Mouse (Mus musculus) liver, embryonic 12.5 days (tissue): ENCODE measurements around the gene Notch2. TPM values are rescaled to one million over a fixed set of nuclear protein-coding genes. Genes with fewer than 3 reads are reported as not detected.

Experiments used
- ATAC-seq: fragments of 200-750 bp; cut with Nextera tagmentation; 2 replicates; pipeline ENCODE4 v1.8.0; 2017; ENCODE audit warnings: moderate number of reproducible peaks, mild to moderate bottlenecking, moderate library complexity
- H3K27ac ChIP-seq: fragments of 300-500 bp; sonication (generic); 2 replicates; pipeline ENCODE4 v1.5.1; 2016; ENCODE audit warnings: mild to moderate bottlenecking
- H3K27me3 ChIP-seq: fragments of 300-500 bp; sonication (generic); replicated peaks from 2 replicates; pipeline ENCODE4 v1.6.1; 2016; ENCODE audit warnings: mild to moderate bottlenecking, moderate library complexity
- H3K36me3 ChIP-seq: fragments of 300-500 bp; sonication (generic); 2 replicates; pipeline ENCODE4 v1.6.1; 2016; ENCODE audit warnings: mild to moderate bottlenecking, moderate library complexity
- H3K4me1 ChIP-seq: fragments of 300-500 bp; sonication (generic); 2 replicates; pipeline ENCODE4 v1.6.1; 2016
- H3K4me2 ChIP-seq: fragments of 300-500 bp; sonication (generic); 2 replicates; pipeline ENCODE4 v1.6.1; 2016; ENCODE audit warnings: mild to moderate bottlenecking, moderate library complexity
- H3K4me3 ChIP-seq: fragments of 300-500 bp; sonication (generic); 2 replicates; pipeline ENCODE4 v1.5.1; 2016; ENCODE audit warnings: mild to moderate bottlenecking, moderate library complexity
- H3K9ac ChIP-seq: fragments of 300-500 bp; sonication (generic); 2 replicates; pipeline ENCODE4 v1.6.1; 2016; ENCODE audit warnings: mild to moderate bottlenecking, moderate library complexity
- H3K9me3 ChIP-seq: fragments of 300-500 bp; sonication (generic); replicated peaks from 2 replicates; pipeline ENCODE4 v1.6.1; 2016; ENCODE audit warnings: mild to moderate bottlenecking, moderate library complexity
- WGBS: fragments of 180-500 bp; shearing (Covaris S2); methylation state at CpG from one replicate; pipeline ENCODE4 v1.1.7; 2016; ENCODE audit not compliant: insufficient replicate concordance; 5-methylcytosine and 5-hydroxymethylcytosine counted together
- polyA plus RNA-seq: library from polyadenylated mRNA; unstranded; fragments of >200 nt; fragmentation: Nextera tagmentation; extraction: Ambion mirVana; gene quantifications from 2 replicates; pipeline ENCODE4 v1.2.1, GENCODE M21; 2016

The Notch2 gene
- 8.7 and 10.1 TPM in 2 replicates for polyA plus RNA-seq

DNA sequence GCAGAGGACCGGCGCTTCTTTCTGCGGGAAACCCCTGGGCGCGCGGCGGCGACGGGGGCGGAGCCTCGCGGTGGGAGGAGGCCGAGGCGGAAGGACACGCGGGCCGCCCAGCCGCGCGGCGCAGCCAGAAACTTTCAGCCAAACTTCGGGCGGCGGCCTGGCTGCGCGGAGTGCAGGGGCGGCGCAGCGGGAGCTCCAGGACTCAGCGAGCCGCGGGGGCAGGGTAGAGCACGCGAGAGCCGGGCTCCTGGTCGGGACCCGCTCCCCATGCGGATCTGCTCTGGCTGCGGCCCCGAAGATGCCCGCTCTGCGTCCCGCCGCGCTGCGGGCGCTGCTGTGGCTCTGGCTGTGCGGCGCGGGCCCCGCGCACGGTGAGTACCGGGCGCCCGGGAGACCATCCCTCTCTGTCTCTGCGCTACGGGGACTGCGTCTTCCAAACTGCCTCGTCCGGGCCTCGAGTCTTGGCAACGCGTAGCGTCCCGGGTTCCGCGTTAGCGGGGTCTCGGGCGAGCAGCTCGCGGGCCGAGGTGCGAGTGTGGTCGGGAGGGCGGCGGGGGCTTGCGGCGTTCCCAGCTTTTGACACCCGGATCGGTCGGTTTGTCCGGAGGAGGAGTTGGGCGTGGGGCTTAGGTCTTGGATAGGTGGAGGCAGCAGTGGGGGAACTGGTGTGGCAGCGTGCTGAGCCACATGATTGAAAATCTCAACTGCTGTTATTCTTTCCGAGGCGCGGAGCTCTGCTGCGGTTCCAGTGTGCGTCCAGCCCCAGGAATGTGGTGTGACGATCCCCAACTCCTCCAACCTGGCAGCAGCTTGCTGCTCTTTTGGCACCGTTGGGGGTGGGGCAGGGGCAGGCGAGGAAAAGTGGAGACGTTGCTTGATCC lies at the start of gene Notch2:
TSS of gene Notch2 (plus strand) at position 127 of the 881 bp plus-strand sequence.
- Histone ChIP-seq H3K4me3 (peak within 1 kb of the TSS; percentile 77), H3K4me2 (peak within 1 kb of the TSS; percentile 98), H3K9ac (peak within 1 kb of the TSS; percentile 93), H3K36me3 (no peaks in the 10 kb centered on the region), H3K4me1 (peaks cover 71% of the 10 kb centered on the region), H3K27me3 (no peaks in the 10 kb centered on the region), H3K9me3 (no peaks in the 10 kb centered on the region), H3K27ac (peak within 1 kb of the TSS; percentile 72)
- WGBS = under 1% methylated on average over 94 of the region's 95 CpGs
- peak; percentile 89 for ATAC-seq

DNA sequence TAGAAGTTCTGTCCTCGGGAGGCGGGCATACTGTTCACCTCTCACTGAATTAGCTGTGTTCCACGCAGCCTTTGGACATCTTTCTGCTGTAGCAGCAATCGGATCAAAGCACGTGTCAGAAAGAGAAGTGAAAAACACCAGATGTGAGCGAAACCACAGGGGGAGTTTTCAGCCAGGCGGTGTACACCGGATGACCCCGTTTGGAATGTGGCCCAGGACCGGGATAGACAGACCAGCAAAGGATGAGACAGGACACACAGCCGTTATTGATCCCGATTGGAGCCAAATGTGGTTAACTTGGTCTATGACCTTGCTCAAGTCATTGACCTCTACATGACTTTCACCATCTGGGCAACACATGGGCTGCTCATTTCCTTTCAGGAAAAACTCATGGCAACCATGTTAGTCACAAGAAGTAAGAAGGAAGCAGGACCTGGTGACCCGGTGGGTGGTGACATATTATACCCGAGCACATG lies 48.4 kb upstream of the Notch2 start:
- Histone ChIP-seq H3K36me3 (no peaks in the 10 kb centered on the region), H3K4me1 (peaks cover 33% of the 10 kb centered on the region), H3K4me2 (no peak overlapping the region), H3K4me3 (no peak overlapping the region), H3K27me3 (0 out of 2 replicates have a peak, but pooled peaks cover 4% of the 10 kb centered on the region), H3K27ac (no peak overlapping the region), H3K9me3 (no peaks in the 10 kb centered on the region), H3K9ac (no peak overlapping the region)
- ATAC-seq = no peak
- 63% methylated on average over 14 of the region's 14 CpGs for WGBS

- H3K4me2 ChIP-seq = no peak overlapping the region
- H3K9ac ChIP-seq = no peak overlapping the region
- H3K4me1 ChIP-seq = peaks cover 44% of the 10 kb centered on the region
- no peak overlapping the region for H3K27ac ChIP-seq
- no peaks in the 10 kb centered on the region for H3K36me3 ChIP-seq
- 30% methylated on average over 2 of the region's 2 CpGs for WGBS
- H3K9me3 ChIP-seq = no peaks in the 10 kb centered on the region
- peaks cover 22% of the 10 kb centered on the region; the same call in 1 of the 2 replicates for H3K27me3 ChIP-seq
- 0 out of 2 replicates have a peak, but pooled peaks have one; percentile 41 for ATAC-seq
- H3K4me3 ChIP-seq = no peak overlapping the region
Observed at GRCm38 (mm10) chr3:97967627-97968026, 45.7 kb upstream of the Notch2 start.

DNA sequence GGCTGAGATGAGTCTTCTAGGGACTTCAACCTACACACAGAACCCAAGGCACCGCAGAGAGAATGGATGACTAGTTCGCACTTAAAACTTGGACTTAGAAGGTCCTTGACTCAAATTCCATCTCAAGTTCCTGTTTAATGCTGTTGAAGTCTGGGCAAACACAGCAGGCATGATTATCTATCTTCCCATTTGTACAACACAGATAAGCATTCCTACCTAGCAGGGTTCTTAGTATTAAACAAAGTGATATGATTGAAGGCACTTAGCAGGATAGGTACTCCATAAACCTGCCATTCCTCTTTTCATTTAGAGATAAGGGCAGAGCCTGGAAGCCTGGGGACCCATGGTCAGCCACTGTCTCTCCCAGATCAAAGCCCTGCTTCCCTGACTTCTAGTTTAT lies 45.1 kb upstream of the Notch2 start:
- H3K4me2 ChIP-seq = no peak overlapping the region
- peaks cover 46% of the 10 kb centered on the region for H3K4me1 ChIP-seq
- WGBS = 67% methylated on average over 2 of the region's 2 CpGs
- H3K9me3 ChIP-seq = no peaks in the 10 kb centered on the region
- peaks cover 22% of the 10 kb centered on the region; the same call in 1 of the 2 replicates for H3K27me3 ChIP-seq
- no peak overlapping the region for H3K27ac ChIP-seq
- ATAC-seq = no peak
- H3K4me3 ChIP-seq = no peak overlapping the region
- H3K36me3 ChIP-seq = no peaks in the 10 kb centered on the region
- H3K9ac ChIP-seq = no peak overlapping the region

GRCm38 (mm10) chr3:97969019-97969418 lies 44.3 kb upstream of the Notch2 start:
- H3K9me3 ChIP-seq = no peaks in the 10 kb centered on the region
- H3K4me3 ChIP-seq = no peak overlapping the region
- H3K4me1 ChIP-seq = peaks cover 46% of the 10 kb centered on the region
- peak; percentile 56 for ATAC-seq
- 6% methylated on average over 1 of the region's 1 CpGs for WGBS
- H3K27ac ChIP-seq = no peak overlapping the region
- H3K9ac ChIP-seq = no peak overlapping the region
- H3K27me3 ChIP-seq = peaks cover 22% of the 10 kb centered on the region; the same call in 1 of the 2 replicates
- no peaks in the 10 kb centered on the region for H3K36me3 ChIP-seq
- H3K4me2 ChIP-seq = no peak overlapping the region

GRCm38 (mm10) chr3:97971117-97971516 lies 42.2 kb upstream of the Notch2 start:
- Histone ChIP-seq H3K27ac (no peak overlapping the region), H3K4me1 (peaks cover 40% of the 10 kb centered on the region), H3K36me3 (no peaks in the 10 kb centered on the region), H3K4me3 (no peak overlapping the region), H3K4me2 (peak overlapping the region; percentile 26; the same call in 1 of the 2 replicates), H3K9ac (no peak overlapping the region), H3K27me3 (peaks cover 19% of the 10 kb centered on the region; the same call in 1 of the 2 replicates), H3K9me3 (no peaks in the 10 kb centered on the region)
- WGBS = 10% methylated on average over 7 of the region's 7 CpGs
- no peak for ATAC-seq

DNA sequence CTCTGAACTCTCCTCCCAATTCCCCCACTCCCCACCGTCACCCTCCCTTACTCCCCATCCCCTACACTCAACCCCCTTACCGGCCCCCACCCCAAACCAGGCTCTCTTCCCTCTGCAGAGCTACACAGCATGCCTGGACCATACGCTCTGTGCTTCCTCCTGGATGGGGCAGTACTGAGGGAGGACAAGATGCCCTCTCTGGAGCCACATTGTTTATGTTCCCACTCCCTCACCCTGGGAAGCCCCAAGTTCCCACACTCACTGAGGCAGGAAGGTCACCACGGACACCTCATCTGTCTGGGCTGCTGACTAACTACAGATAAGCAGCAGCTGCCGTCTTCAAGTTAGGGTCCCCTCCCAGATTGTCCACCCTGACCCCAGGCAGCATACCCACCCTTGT lies 41.1 kb upstream of the Notch2 start:
- H3K27ac ChIP-seq = no peak overlapping the region
- ATAC-seq = no peak

GRCm38 (mm10) chr3:97972707-97973106 lies 40.6 kb upstream of the Notch2 start:
- H3K4me1 ChIP-seq = peaks cover 39% of the 10 kb centered on the region
- no peak for ATAC-seq
- H3K9me3 ChIP-seq = no peaks in the 10 kb centered on the region
- H3K4me3 ChIP-seq = no peak overlapping the region
- no peaks in the 10 kb centered on the region for H3K36me3 ChIP-seq
- H3K27ac ChIP-seq = no peak overlapping the region
- no peak overlapping the region for H3K9ac ChIP-seq
- WGBS = 54% methylated on average over 4 of the region's 4 CpGs
- H3K4me2 ChIP-seq = no peak overlapping the region
- peaks cover 17% of the 10 kb centered on the region; the same call in 1 of the 2 replicates for H3K27me3 ChIP-seq

More for the DNA sequence above, 41.1 kb upstream of the Notch2 start:
- Histone ChIP-seq H3K27me3 (peaks cover 17% of the 10 kb centered on the region; the same call in 1 of the 2 replicates), H3K9ac (no peak overlapping the region), H3K36me3 (no peaks in the 10 kb centered on the region), H3K4me1 (peaks cover 40% of the 10 kb centered on the region), H3K4me3 (no peak overlapping the region), H3K4me2 (no peak overlapping the region), H3K9me3 (no peaks in the 10 kb centered on the region)
- WGBS = 30% methylated on average over 5 of the region's 5 CpGs

- no peak overlapping the region for H3K4me2 ChIP-seq
- peaks cover 17% of the 10 kb centered on the region; the same call in 1 of the 2 replicates for H3K27me3 ChIP-seq
- H3K4me3 ChIP-seq = no peak overlapping the region
- no peaks in the 10 kb centered on the region for H3K36me3 ChIP-seq
- H3K4me1 ChIP-seq = peaks cover 33% of the 10 kb centered on the region
- no peak overlapping the region for H3K9ac ChIP-seq
- ATAC-seq = no peak
- 32% methylated on average over 2 of the region's 2 CpGs for WGBS
- no peaks in the 10 kb centered on the region for H3K9me3 ChIP-seq
- H3K27ac ChIP-seq = no peak overlapping the region
Observed at GRCm38 (mm10) chr3:97973306-97973705, 40.0 kb upstream of the Notch2 start.

GRCm38 (mm10) chr3:97974197-97974770 lies 39.0 kb upstream of the Notch2 start:
- ATAC-seq = no peak
- Histone ChIP-seq H3K4me1 (peaks cover 24% of the 10 kb centered on the region), H3K9me3 (no peaks in the 10 kb centered on the region), H3K4me2 (no peak overlapping the region), H3K9ac (no peak overlapping the region), H3K27me3 (peaks cover 17% of the 10 kb centered on the region; the same call in 1 of the 2 replicates), H3K4me3 (no peak overlapping the region), H3K27ac (no peak overlapping the region), H3K36me3 (no peaks in the 10 kb centered on the region)
- 63% methylated on average over 6 of the region's 6 CpGs for WGBS

- Histone ChIP-seq H3K9me3 (no peaks in the 10 kb centered on the region), H3K36me3 (no peaks in the 10 kb centered on the region), H3K4me1 (peaks cover 14% of the 10 kb centered on the region), H3K27ac (no peak overlapping the region), H3K27me3 (peaks cover 9% of the 10 kb centered on the region; the same call in 1 of the 2 replicates), H3K4me2 (no peak overlapping the region), H3K9ac (no peak overlapping the region), H3K4me3 (no peak overlapping the region)
- no peak for ATAC-seq
- WGBS = 59% methylated on average over 6 of the region's 6 CpGs
Observed at GRCm38 (mm10) chr3:97976706-97977105, 36.6 kb upstream of the Notch2 start.

- Histone ChIP-seq H3K9me3 (no peaks in the 10 kb centered on the region), H3K4me2 (no peak overlapping the region), H3K9ac (no peak overlapping the region), H3K4me3 (no peak overlapping the region), H3K36me3 (no peaks in the 10 kb centered on the region), H3K27me3 (no peaks in the 10 kb centered on the region), H3K4me1 (peaks cover 3% of the 10 kb centered on the region; the same call in 1 of the 2 replicates), H3K27ac (no peak overlapping the region)
- 43% methylated on average over 2 of the region's 2 CpGs for WGBS
- no peak for ATAC-seq
Observed at GRCm38 (mm10) chr3:97978710-97979109, 34.6 kb upstream of the Notch2 start.
